Mouse (Mus musculus) midbrain, embryonic 16.5 days (tissue): ENCODE data around the gene Ehd4. TPM values are rescaled to one million over a fixed set of nuclear protein-coding genes. Genes with fewer than 3 reads are reported as not detected.

ENCODE experiments used
- ATAC-seq: fragments of 200-750 bp; cut with Nextera tagmentation; 2 replicates; pipeline ENCODE4 v1.8.0; 2017; ENCODE audit warnings: moderate TSS enrichment
- H3K27ac ChIP-seq: fragments of 300-500 bp; sonication (generic); 2 replicates; pipeline ENCODE4 v1.5.1; 2014; ENCODE audit warnings: mild to moderate bottlenecking, low read length, mixed read lengths
- H3K27me3 ChIP-seq: fragments of 300-500 bp; sonication (generic); 2 replicates; pipeline ENCODE4 v1.6.1; 2014; ENCODE audit warnings: low read depth, low read length, mixed read lengths; ENCODE audit not compliant: control insufficient read depth, insufficient read depth
- H3K36me3 ChIP-seq: fragments of 300-500 bp; sonication (generic); 2 replicates; pipeline ENCODE4 v1.6.1; 2014; ENCODE audit warnings: mild to moderate bottlenecking, low read length, moderate library complexity, mixed read lengths; ENCODE audit not compliant: control insufficient read depth, insufficient read depth
- H3K4me1 ChIP-seq: fragments of 300-500 bp; sonication (generic); 2 replicates; pipeline ENCODE4 v1.6.1; 2014; ENCODE audit warnings: mild to moderate bottlenecking, low read length, mixed read lengths; ENCODE audit not compliant: control insufficient read depth, insufficient read depth
- H3K4me2 ChIP-seq: fragments of 300-500 bp; sonication (generic); 2 replicates; pipeline ENCODE4 v1.6.1; 2014; ENCODE audit warnings: mild to moderate bottlenecking, low read length, mixed read lengths
- H3K4me3 ChIP-seq: fragments of 300-500 bp; sonication (generic); 2 replicates; pipeline ENCODE4 v1.5.1; 2014; ENCODE audit warnings: low read depth, mild to moderate bottlenecking, low read length, moderate library complexity, mixed read lengths
- H3K9ac ChIP-seq: fragments of 300-500 bp; sonication (generic); 2 replicates; pipeline ENCODE4 v1.6.1; 2014; ENCODE audit warnings: low read depth, low read length, mixed read lengths
- H3K9me3 ChIP-seq: fragments of 300-500 bp; sonication (generic); replicated peaks from 2 replicates; pipeline ENCODE4 v1.6.1; 2014; ENCODE audit warnings: mild to moderate bottlenecking, low read length, mixed read lengths; ENCODE audit not compliant: control insufficient read depth, poor library complexity, severe bottlenecking
- WGBS: fragments of 180-500 bp; shearing (Covaris S2); extraction: QIAGEN DNeasy Blood & Tissue Kit; methylation state at CpG from one replicate; pipeline ENCODE4 v1.1.7; 2014; 5-methylcytosine and 5-hydroxymethylcytosine counted together
- polyA plus RNA-seq: library from polyadenylated mRNA; unstranded; fragments of >200 nt; fragmentation: Nextera tagmentation; extraction: Ambion mirVana; gene quantifications from 2 replicates; pipeline ENCODE4 v1.2.1, GENCODE M21; 2015

Ehd4 gene
- polyA plus RNA-seq, 1 experiment from 2014 or later: 11.5 TPM

- H3K9me3 ChIP-seq: no peaks in the 10 kb centered on the region
- H3K27ac ChIP-seq: no peak overlapping the region
Observed at GRCm38 (mm10) chr2:120150571-120150970, 3.8 kb downstream of the Ehd4 start.

GRCm38 (mm10) chr2:120149634-120150033 lies 4.8 kb downstream of the Ehd4 start:
- peaks cover 7% of the 10 kb centered on the region; the same call in 1 of the 2 replicates for H3K4me1 ChIP-seq

More at GRCm38 (mm10) chr2:120150571-120150970, 3.8 kb downstream of the Ehd4 start:
- no peak overlapping the region for H3K4me3 ChIP-seq
- peaks cover 8% of the 10 kb centered on the region; the same call in 1 of the 2 replicates for H3K4me1 ChIP-seq
- H3K27me3 ChIP-seq: no peaks in the 10 kb centered on the region
- WGBS: 81% methylated on average over 3 of the region's 3 CpGs
- H3K36me3 ChIP-seq: no peaks in the 10 kb centered on the region
- no peak overlapping the region for H3K4me2 ChIP-seq
- H3K9ac ChIP-seq: no peak overlapping the region
- no peak for ATAC-seq

GRCm38 (mm10) chr2:120147999-120148398 lies 6.4 kb downstream of the Ehd4 start:
- Histone ChIP-seq H3K4me1 (no peaks in the 10 kb centered on the region), H3K9ac (no peak overlapping the region), H3K27ac (no peak overlapping the region), H3K36me3 (no peaks in the 10 kb centered on the region), H3K4me3 (no peak overlapping the region), H3K9me3 (no peaks in the 10 kb centered on the region), H3K27me3 (no peaks in the 10 kb centered on the region), H3K4me2 (no peak overlapping the region)
- 93% methylated on average over 3 of the region's 3 CpGs for WGBS
- no peak for ATAC-seq

More at GRCm38 (mm10) chr2:120149634-120150033, 4.8 kb downstream of the Ehd4 start:
- H3K36me3 ChIP-seq: no peaks in the 10 kb centered on the region
- ATAC-seq: no peak
- H3K27me3 ChIP-seq: no peaks in the 10 kb centered on the region
- H3K4me2 ChIP-seq: no peak overlapping the region
- 92% methylated on average over 7 of the region's 7 CpGs for WGBS
- no peak overlapping the region for H3K9ac ChIP-seq
- H3K27ac ChIP-seq: no peak overlapping the region
- no peak overlapping the region for H3K4me3 ChIP-seq
- H3K9me3 ChIP-seq: no peaks in the 10 kb centered on the region

GRCm38 (mm10) chr2:120147364-120147763 lies 7.0 kb downstream of the Ehd4 start:
- H3K9ac ChIP-seq: no peak overlapping the region
- whole genome bisulfite sequencing: 68% methylated on average over 2 of the region's 2 CpGs
- H3K36me3 ChIP-seq: no peaks in the 10 kb centered on the region
- H3K4me3 ChIP-seq: no peak overlapping the region
- H3K9me3 ChIP-seq: no peaks in the 10 kb centered on the region
- no peaks in the 10 kb centered on the region for H3K27me3 ChIP-seq
- no peak for ATAC-seq
- H3K27ac ChIP-seq: no peak overlapping the region
- H3K4me1 ChIP-seq: no peaks in the 10 kb centered on the region
- no peak overlapping the region for H3K4me2 ChIP-seq

GRCm38 (mm10) chr2:120146543-120146942 lies 7.9 kb downstream of the Ehd4 start:
- Histone ChIP-seq H3K36me3 (no peaks in the 10 kb centered on the region), H3K27me3 (no peaks in the 10 kb centered on the region), H3K9ac (no peak overlapping the region), H3K4me3 (no peak overlapping the region), H3K27ac (no peak overlapping the region), H3K9me3 (no peaks in the 10 kb centered on the region), H3K4me1 (no peaks in the 10 kb centered on the region), H3K4me2 (no peak overlapping the region)
- no peak for ATAC-seq
- 82% methylated on average over 2 of the region's 2 CpGs for WGBS

- Histone ChIP-seq H3K4me2 (no peak overlapping the region), H3K4me3 (no peak overlapping the region), H3K9ac (no peak overlapping the region), H3K27me3 (no peaks in the 10 kb centered on the region), H3K4me1 (no peaks in the 10 kb centered on the region), H3K27ac (no peak overlapping the region), H3K36me3 (no peaks in the 10 kb centered on the region), H3K9me3 (no peaks in the 10 kb centered on the region)
- WGBS: 83% methylated on average over 4 of the region's 4 CpGs
- ATAC-seq: no peak
Observed at GRCm38 (mm10) chr2:120144390-120144789, 10.0 kb downstream of the Ehd4 start.

- 85% methylated on average over 5 of the region's 5 CpGs for WGBS
Observed at GRCm38 (mm10) chr2:120142336-120142735, 12.1 kb downstream of the Ehd4 start.

GRCm38 (mm10) chr2:120141671-120142070 lies 12.7 kb downstream of the Ehd4 start:
- H3K4me3 ChIP-seq: no peak overlapping the region
- WGBS: 79% methylated on average over 1 of the region's 1 CpGs
- no peaks in the 10 kb centered on the region for H3K27me3 ChIP-seq
- H3K36me3 ChIP-seq: no peaks in the 10 kb centered on the region
- no peak overlapping the region for H3K27ac ChIP-seq
- H3K4me1 ChIP-seq: no peaks in the 10 kb centered on the region
- ATAC-seq: no peak
- no peaks in the 10 kb centered on the region for H3K9me3 ChIP-seq
- no peak overlapping the region for H3K9ac ChIP-seq
- no peak overlapping the region for H3K4me2 ChIP-seq

More at GRCm38 (mm10) chr2:120142336-120142735, 12.1 kb downstream of the Ehd4 start:
- no peak overlapping the region for H3K4me3 ChIP-seq
- no peak overlapping the region for H3K4me2 ChIP-seq
- no peaks in the 10 kb centered on the region for H3K4me1 ChIP-seq
- H3K27ac ChIP-seq: no peak overlapping the region
- no peaks in the 10 kb centered on the region for H3K27me3 ChIP-seq
- H3K9ac ChIP-seq: no peak overlapping the region
- no peak for ATAC-seq
- no peaks in the 10 kb centered on the region for H3K9me3 ChIP-seq
- no peaks in the 10 kb centered on the region for H3K36me3 ChIP-seq

GRCm38 (mm10) chr2:120140326-120140725 lies 14.1 kb downstream of the Ehd4 start:
- no peaks in the 10 kb centered on the region for H3K27me3 ChIP-seq
- H3K4me2 ChIP-seq: no peak overlapping the region
- no peak for ATAC-seq
- H3K4me1 ChIP-seq: no peaks in the 10 kb centered on the region
- 91% methylated on average over 5 of the region's 5 CpGs for WGBS
- H3K9me3 ChIP-seq: no peaks in the 10 kb centered on the region
- H3K4me3 ChIP-seq: no peak overlapping the region
- H3K27ac ChIP-seq: no peak overlapping the region
- H3K36me3 ChIP-seq: no peaks in the 10 kb centered on the region
- H3K9ac ChIP-seq: no peak overlapping the region
